Mouse (Mus musculus) heart, adult 2 months (tissue): ENCODE results near the gene Sdccag8.

ENCODE experiments used
- CTCF ChIP-seq: fragments of 200-600 bp; IDR thresholded peaks from 2 replicates; pipeline ENCODE4 v1.8.1; 2022; ENCODE audit warnings: antibody characterized with exemption, mild to moderate bottlenecking, moderate library complexity
- EP300 ChIP-seq: fragments of 200-500 bp; IDR thresholded peaks from 2 replicates; pipeline ENCODE4 v1.6.1; 2011; ENCODE audit warnings: low read depth, low read length, control low read depth; ENCODE audit not compliant: insufficient read depth

- TF ChIP-seq CTCF = no peak
- TF ChIP-seq EP300 = no peak
Measured at GRCm38 (mm10) chr1:176930574-176930973, 116.1 kb downstream of the Sdccag8 start.
